ENCODE assay signal across 9 mouse cellular contexts in the genomic region with DNA sequence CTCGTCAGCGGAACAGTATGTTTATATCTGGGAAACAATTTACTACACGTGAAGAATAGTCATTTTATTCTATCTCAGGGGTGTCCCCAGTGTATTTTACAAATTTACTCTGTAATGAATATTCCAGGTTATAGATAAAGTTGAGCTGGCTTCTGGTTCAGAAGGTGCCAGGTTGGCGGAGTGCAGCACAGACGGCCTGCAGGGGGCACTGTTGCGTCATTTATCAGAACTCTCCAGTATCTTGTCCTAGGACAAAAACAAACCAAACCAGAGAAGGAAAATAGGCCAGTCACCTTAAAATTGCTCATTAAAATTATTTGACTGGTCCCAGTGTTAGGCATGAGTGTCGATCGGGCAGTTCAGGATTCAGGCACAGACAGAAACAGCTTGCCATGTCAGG.
DNase-seq lines count a peak whose midpoint lies in the region; ATAC-seq and TF ChIP-seq lines count a peak whose summit lies in the region.
"Had no signal": no experiment of that assay in that cellular context is flagged by ENCODE, and none has a peak within 500 bp of the region (broad histone marks: within the 10 kb centered on the region; RNA-seq: fewer than 3 reads in every experiment).

No protein-coding gene starts in this region.

- H3K36me3 ChIP-seq in MEL (ENCODE audit: control insufficient read depth in 1 of 2, insufficient read depth in 2 of 2, low read length in 2 of 2) = peaks cover 0 to 20% of the 10 kb centered on the region in 2 experiments; a peak in 3 of 4 replicates
- H3K36me3 ChIP-seq in embryonic facial prominence, embryonic 11.5 days (replicated peaks; ENCODE audit: control insufficient read depth, insufficient read depth, low read depth, low read length) = no peaks in the 10 kb centered on the region

- no peaks in the 10 kb centered on the region for H3K27me3 ChIP-seq in MEL (ENCODE audit: control insufficient read depth in 1 of 2, insufficient read depth in 2 of 2, low read length in 2 of 2)
- H3K27me3 ChIP-seq in embryonic facial prominence, embryonic 11.5 days (ENCODE audit: control insufficient read depth, insufficient read depth, low read length) = no peaks in the 10 kb centered on the region; the same call in 1 of the 2 replicates

- no peak for TF ChIP-seq EP300 in MEL (IDR thresholded peaks at IDR 0.05; ENCODE audit: low read depth in 1 of 2, low read length in 2 of 2)

- H3K79me2 ChIP-seq in MEL (ENCODE audit: control insufficient read depth, insufficient read depth, low read length, poor library complexity) = no peaks in the 10 kb centered on the region

- TF ChIP-seq RAD21 in MEL (IDR thresholded peaks at IDR 0.05; ENCODE audit: low read depth, low read length) = peak; percentile 84

- ATAC-seq in embryonic facial prominence, embryonic 11.5 days (replicated peaks; ENCODE audit: insufficient number of reproducible peaks, low FRiP score, low TSS enrichment, low read depth) = no peak; the same call in 1 of the 2 replicates
- no peak for ATAC-seq in inflammation-experienced regulatory T-cells, adult 6 months

- peak; percentile 64 to 90 (median 80) for TF ChIP-seq CTCF in MEL (IDR thresholded peaks at IDR 0.05 in 2 of 3, conservative IDR thresholded peaks at IDR 0.05 in 1 of 3; ENCODE audit: control insufficient read depth in 1 of 3, insufficient read depth in 1 of 3, low read depth in 2 of 3, low read length in 3 of 3, poor library complexity in 1 of 3, severe bottlenecking in 1 of 3)

- no peaks in the 10 kb centered on the region for H3K9me3 ChIP-seq in MEL (replicated peaks; ENCODE audit: insufficient read depth, low read length)
- no peaks in the 10 kb centered on the region for H3K9me3 ChIP-seq in embryonic facial prominence, embryonic 11.5 days (replicated peaks; ENCODE audit: control insufficient read depth, low read length)

- intact Hi-C loops in heart, postnatal 14 days (cut with DNase I) = loop anchor here (1.0 to 10.0 kb wide), 5 partner anchors 150 to 825 kb away; partner anchors contain the start of genes Aktip and Irx5

- no peak overlapping the region for H3K27ac ChIP-seq in MEL (ENCODE audit: control insufficient read depth, low read depth, low read length)
- no peak overlapping the region for H3K27ac ChIP-seq in embryonic facial prominence, embryonic 11.5 days (replicated peaks; ENCODE audit: low read depth, low read length)
- H3K27ac ChIP-seq: macrophage had no signal

- H3K4me1 ChIP-seq in MEL (ENCODE audit: control insufficient read depth in 1 of 2, insufficient read depth in 2 of 2, low read length in 2 of 2) = peaks cover 18 to 24% of the 10 kb centered on the region in 2 experiments
- H3K4me1 ChIP-seq in embryonic facial prominence, embryonic 11.5 days (ENCODE audit: control insufficient read depth, insufficient read depth, low read length) = peaks cover 3% of the 10 kb centered on the region

- peak; percentile 70 for DNase-seq in MEL (ENCODE audit: low read depth, low spot score)
- DNase-seq in adrenal gland, postnatal 25 days = peak; percentile 87
- peak; percentile 81 for DNase-seq in embryonic facial prominence, embryonic 11.5 days (ENCODE audit: low spot score)
- peak; percentile 85 to 89 for DNase-seq in heart, postnatal 14 days
- DNase-seq in layer of hippocampus, adult 9-10 months (ENCODE audit: low spot score) = peak; percentile 55
- peak; percentile 86 for DNase-seq in lung, postnatal 36 days
- DNase-seq in skeletal muscle tissue, adult 2 months (ENCODE audit: low read depth, low spot score) = peak; percentile 60

- no peak overlapping the region for H3K9ac ChIP-seq in MEL (ENCODE audit: control insufficient read depth, low read depth, low read length, poor library complexity, severe bottlenecking)
- no peak overlapping the region for H3K9ac ChIP-seq in embryonic facial prominence, embryonic 11.5 days (replicated peaks; ENCODE audit: low read length)

- WGBS in embryonic facial prominence, embryonic 11.5 days = 20% methylated on average over 8 of the region's 8 CpGs

- no peak for TF ChIP-seq POLR2A in MEL (IDR thresholded peaks at IDR 0.05; ENCODE audit: control insufficient read depth in 1 of 2, insufficient read depth in 1 of 2, low read depth in 1 of 2, low read length in 2 of 2, poor library complexity in 1 of 2)

- H3K4me2 ChIP-seq in embryonic facial prominence, embryonic 11.5 days (ENCODE audit: low read depth, low read length) = no peak overlapping the region

- no peak overlapping the region for H3K4me3 ChIP-seq in MEL (ENCODE audit: control insufficient read depth in 1 of 2, insufficient read depth in 1 of 2, low read depth in 2 of 2, low read length in 2 of 2)
- no peak overlapping the region for H3K4me3 ChIP-seq in embryonic facial prominence, embryonic 11.5 days (ENCODE audit: low read depth, low read length)

TF ChIP-seq in MEL, 35 proteins besides CTCF, POLR2A, EP300 and RAD21:
- TF ChIP-seq ZC3H11A (IDR thresholded peaks at IDR 0.05; ENCODE audit: low read depth, low read length) = peak; percentile 68
- TF ChIP-seq SIN3A (IDR thresholded peaks at IDR 0.05; ENCODE audit: low read length) = 0 out of 2 replicates have a peak, but pooled peaks have one; percentile 17
- TF ChIP-seq SMC3 (IDR thresholded peaks at IDR 0.05; ENCODE audit: low read depth, low read length) = peak; percentile 70
- no peak for TF ChIP-seq MXI1 (IDR thresholded peaks at IDR 0.05; ENCODE audit: low read depth, low read length)
- TF ChIP-seq ZKSCAN1 (IDR thresholded peaks at IDR 0.05; ENCODE audit: low read depth, low read length) = no peak
- TF ChIP-seq E2F4 (IDR thresholded peaks at IDR 0.05; ENCODE audit: borderline replicate concordance, low read depth, low read length) = no peak
- no peak for TF ChIP-seq MYC (IDR thresholded peaks at IDR 0.05; ENCODE audit: low read depth, low read length)
- TF ChIP-seq RCOR1 (IDR thresholded peaks at IDR 0.05; ENCODE audit: low read depth, low read length) = no peak
- TF ChIP-seq UBTF (IDR thresholded peaks at IDR 0.05; ENCODE audit: borderline replicate concordance, insufficient read depth, low read depth, low read length) = no peak
TF ChIP-seq in MEL: peak in this region for 3.
